Mouse (Mus musculus): ENCODE measurements at regions not wholly inside any gene's neighbourhood (a gene's known extent, or its start where the extent isn't known, plus 50 kb on each side); places are given as distances from the start of the nearest gene placed in this dataset.
"Not testable (repeated sequence)": the region's sequence is repeated elsewhere in the genome, so short reads cannot be mapped to it uniquely, and the experiment has no call there.

- no peak for DNase-seq (ENCODE audit: low read depth, low spot score)
Observed at GRCm38 (mm10) chr3:41504867-41505266, 50.7 kb upstream of the Jade1 start.

DNA sequence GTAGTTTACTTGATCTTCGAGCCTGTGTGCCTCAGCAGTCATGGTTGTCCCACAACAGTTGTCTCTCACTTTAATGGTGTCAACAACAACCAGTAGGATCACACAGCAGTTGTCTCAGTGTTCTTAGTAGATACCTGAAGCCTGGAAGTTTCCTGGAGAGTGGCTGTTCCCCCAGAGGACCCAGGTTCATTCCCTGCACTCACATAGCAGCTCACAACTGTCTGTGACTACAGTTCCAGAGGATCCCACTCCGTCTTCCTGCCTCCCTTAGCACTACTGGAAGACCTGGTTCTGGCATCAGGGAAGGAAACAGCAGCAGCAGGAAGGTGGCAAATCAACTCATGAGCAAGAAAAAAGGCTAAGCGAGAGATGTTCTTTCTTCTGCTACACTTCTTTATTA, 53.4 kb upstream of the Jade1 start:
- no peak for DNase-seq (ENCODE audit: low read depth, low spot score)

DNA sequence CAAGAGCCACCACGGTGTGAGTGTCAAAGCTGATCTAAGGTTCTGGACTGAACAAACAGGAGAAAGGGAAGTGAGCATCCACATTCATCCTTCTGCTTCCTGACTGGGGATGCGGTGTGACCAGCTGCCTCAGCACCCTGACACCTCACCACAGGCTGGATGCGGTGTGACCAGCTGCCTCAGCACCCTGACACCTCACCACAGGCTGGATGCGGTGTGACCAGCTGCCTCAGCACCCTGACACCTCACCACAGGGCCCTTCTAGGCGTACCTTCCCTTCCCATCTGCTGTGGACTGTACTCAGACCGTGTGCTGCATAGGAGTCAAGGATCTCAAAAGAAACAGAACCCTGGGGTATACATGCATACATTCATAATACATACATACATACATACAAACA, 53.9 kb upstream of the Jade1 start:
- DNase-seq (ENCODE audit: low read depth, low spot score) = not testable (repeated sequence)

- no peak for DNase-seq (ENCODE audit: low read depth, low spot score)
Observed at GRCm38 (mm10) chr3:41501124-41501523, 54.4 kb upstream of the Jade1 start.

- no peak for DNase-seq (ENCODE audit: low read depth, low spot score)
Observed at GRCm38 (mm10) chr3:41499680-41500079, 55.9 kb upstream of the Jade1 start.

DNA sequence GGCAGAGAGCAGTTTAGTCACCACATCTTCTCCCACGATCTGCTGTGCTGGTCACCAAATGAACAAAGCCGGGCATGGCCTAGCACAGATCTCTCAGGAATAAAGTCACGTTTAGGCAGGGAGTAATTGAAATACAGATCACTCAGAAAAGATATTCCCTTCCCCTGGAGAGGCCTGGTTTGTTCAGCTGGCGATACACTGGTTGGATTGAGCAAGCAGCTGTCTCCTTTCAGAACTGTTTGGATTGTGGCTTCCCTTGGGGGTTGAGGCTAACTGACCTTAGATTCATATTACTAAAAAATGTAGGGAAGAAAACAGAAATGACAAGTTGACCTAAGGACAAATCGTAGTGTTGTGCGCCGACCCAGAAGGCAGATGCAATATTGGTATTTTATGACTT, 56.7 kb upstream of the Jade1 start:
- DNase-seq (ENCODE audit: low read depth, low spot score) = no peak

DNA sequence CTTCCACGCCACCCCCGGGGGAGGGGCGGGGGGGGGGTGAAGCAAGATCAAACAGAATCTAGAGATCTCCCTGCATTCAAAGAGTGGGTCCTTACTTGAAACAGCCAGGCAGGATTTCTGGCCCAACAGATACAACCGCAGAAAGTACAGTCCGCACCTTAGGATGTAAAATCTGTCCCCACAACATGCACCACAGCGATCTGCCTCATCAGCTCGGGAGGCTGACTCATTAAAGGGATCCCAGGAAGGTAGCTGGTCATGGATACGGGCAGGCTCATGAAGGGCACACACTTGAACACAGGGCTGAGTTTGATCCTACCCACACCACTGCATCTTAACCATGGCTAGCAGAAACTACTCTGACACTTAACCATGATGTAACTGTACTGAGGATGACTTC, 57.8 kb upstream of the Jade1 start:
- DNase-seq (ENCODE audit: low read depth, low spot score) = no peak

DNA sequence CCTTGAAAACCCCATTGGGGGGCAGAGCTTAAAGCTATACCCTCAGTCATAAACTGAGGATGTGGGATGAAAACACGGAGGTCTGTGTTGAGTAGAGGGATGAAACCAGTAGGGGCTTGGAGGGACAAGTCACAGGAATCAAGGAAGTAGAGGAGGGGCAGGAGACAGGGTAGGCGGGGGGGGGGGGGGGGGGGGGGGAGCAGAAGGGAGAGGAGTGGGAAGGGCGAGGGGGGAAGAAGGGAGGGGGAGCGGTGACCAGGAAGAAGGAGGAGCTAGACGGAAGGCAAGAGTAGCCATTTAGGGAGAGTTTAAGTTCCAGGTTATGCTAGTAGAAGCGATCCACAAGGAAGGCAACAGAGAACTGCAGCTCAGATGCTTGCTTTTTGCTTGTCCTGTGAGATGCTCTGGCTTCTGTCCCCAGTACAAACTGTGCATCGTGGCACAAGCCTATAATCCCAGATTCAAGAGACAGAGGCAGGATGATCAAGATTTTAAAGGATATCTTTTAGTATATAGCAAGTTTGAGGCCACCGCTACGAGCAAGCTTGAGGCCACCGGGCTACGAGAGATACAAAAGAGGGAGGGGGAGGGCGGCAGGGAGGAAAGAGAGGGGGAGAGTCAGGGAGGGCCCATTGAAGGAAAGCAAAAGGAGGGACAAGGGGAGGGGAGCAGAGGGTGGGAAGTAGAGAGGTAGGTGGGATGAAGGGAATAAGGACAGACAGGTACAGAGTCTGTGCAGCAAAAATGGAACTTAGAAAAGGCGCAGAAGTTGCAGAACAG, 58.4 kb upstream of the Jade1 start:
- no peak for DNase-seq (ENCODE audit: low read depth, low spot score)

- no peak for DNase-seq (ENCODE audit: low read depth, low spot score)
Observed at GRCm38 (mm10) chr3:41495893-41496292, 59.6 kb upstream of the Jade1 start.

GRCm38 (mm10) chr3:41495097-41495496, 60.4 kb upstream of the Jade1 start:
- no peak for DNase-seq (ENCODE audit: low read depth, low spot score)

GRCm38 (mm10) chr3:41493472-41493871, 62.1 kb upstream of the Jade1 start:
- DNase-seq (ENCODE audit: low read depth, low spot score) = no peak

DNA sequence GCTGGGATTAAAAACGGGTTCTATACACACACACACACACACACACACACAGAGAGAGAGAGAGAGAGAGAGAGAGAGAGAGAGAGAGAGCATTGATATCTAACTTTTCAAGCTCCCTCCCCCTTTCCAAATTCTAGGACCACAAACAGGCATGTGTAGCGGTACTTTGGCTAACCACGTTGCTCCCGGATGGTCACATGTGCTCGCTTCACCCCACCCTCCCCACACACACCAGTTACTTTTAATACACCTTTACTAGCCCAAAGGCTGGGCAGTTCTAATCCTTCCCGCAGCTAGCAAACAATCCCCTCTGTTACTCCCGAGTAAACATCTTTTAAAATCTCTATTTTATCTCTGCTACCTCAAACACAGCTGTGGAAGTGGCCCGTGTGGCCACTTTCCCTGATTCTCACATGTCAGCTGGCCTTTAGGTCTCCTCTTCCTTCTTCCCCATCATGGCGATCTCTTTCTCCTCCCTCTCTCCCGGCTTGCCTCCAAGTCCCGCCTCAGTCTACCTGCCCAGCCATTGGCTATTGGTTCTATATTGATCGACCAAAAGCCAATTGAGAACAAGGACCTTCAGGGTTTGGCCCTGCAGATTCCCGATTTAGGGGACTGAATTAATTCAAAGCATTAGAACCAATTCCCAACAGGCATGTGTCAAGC, 62.7 kb upstream of the Jade1 start:
- DNase-seq (ENCODE audit: low read depth, low spot score) = no peak

- DNase-seq (ENCODE audit: low read depth, low spot score) = no peak
Observed at GRCm38 (mm10) chr3:41492031-41492726, 63.4 kb upstream of the Jade1 start.

- DNase-seq (ENCODE audit: low read depth, low spot score) = no peak
Observed at GRCm38 (mm10) chr3:41491185-41491584, 64.3 kb upstream of the Jade1 start.

DNA sequence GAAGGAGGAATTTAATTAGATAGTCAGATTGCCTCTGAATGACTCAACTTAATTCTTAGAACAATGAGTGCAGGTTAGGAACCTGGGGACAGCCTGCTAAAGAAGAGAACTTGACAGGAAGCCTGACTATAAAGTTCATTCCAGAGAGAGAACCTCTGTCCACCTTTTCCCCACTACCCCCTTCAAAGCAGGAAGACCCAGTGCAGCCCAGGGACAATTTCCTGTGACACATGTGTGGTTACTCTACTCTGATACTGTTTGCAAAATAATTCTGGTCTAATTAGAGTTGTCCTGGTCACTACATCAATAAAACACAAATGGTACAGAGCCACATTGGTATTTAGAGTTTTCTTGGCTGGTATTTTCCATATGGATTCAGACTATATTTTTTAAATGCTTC, 65.5 kb upstream of the Jade1 start:
- DNase-seq (ENCODE audit: low read depth, low spot score) = no peak

- DNase-seq (ENCODE audit: low read depth, low spot score) = no peak
Observed at GRCm38 (mm10) chr3:41489571-41489970, 66.0 kb upstream of the Jade1 start.

DNA sequence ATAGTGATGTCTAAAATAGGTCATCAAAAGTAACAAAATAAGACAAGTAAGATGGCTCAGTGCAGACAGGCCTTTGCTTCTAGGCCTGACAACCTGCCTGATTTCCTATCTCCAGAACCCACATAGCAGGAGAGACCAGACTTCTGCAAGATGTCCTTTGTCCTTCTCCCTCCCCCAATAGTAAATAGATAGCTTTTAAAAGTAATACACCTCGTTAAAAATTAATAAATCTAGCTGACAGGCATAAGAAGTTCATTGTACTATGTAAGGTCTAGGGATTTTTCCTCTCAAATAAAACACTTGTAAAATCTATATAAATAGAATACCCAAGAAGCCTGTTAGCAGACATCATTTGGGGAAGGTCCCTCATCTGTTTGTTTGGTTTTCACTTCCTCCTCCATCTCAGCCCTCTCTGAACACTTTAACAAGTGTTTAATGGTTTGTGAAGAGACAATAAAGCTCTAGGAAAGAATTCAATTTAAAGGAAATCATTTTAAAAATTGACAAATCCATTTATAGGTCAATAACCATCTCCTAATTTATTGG, 67.2 kb upstream of the Jade1 start:
- DNase-seq (ENCODE audit: low read depth, low spot score) = no peak

DNA sequence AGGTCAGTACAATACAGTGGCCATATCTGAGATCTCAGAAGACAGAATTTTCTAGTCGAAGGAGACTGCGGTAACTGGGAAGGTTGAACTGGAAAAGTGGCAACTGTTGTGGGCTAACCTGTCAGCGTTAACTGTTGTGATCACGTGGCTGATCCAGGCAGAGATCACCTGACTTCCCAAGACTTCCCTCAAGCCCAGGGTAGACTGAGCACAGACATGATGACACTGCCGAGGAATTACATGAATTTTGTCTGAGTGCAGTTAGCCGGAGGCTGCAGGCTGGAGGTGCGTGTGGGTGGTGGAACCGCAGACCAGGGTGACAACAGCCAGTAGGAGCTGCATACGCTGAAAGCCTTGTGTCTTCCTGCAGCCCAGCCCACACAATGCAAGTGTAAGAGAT, 70.6 kb upstream of the Jade1 start:
- DNase-seq (ENCODE audit: low read depth, low spot score) = peak; percentile 11

GRCm38 (mm10) chr3:41483582-41483981, 71.9 kb upstream of the Jade1 start:
- no peak for DNase-seq (ENCODE audit: low read depth, low spot score)

DNA sequence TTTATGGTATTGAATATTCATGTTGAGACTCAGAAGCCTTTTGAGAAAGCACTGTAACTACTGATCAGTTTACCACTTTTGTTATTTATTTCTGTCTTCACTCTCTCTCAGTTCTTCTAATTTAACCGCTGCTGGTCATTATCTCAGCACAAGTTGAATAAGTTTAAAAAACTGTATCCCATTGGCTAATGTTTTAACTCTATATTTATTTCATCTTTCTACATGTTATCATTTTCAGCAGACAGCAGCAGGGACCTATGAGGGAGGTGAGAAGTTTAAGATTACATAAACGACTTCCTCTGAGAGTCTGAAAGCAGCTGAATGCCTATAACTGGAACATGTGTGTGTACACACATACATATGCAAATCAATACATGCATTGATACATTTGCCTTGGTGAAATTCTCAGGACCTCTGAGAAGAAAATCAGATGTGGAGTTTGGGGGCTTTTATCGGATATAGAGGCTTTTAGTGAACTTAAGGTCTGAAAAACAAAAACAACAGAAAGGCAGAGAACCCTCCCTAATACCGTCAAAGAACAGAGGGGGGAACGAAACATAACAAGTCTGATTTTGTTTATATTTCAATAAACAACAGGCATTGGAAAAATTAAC, 72.5 kb upstream of the Jade1 start:
- no peak for DNase-seq (ENCODE audit: low read depth, low spot score)

DNA sequence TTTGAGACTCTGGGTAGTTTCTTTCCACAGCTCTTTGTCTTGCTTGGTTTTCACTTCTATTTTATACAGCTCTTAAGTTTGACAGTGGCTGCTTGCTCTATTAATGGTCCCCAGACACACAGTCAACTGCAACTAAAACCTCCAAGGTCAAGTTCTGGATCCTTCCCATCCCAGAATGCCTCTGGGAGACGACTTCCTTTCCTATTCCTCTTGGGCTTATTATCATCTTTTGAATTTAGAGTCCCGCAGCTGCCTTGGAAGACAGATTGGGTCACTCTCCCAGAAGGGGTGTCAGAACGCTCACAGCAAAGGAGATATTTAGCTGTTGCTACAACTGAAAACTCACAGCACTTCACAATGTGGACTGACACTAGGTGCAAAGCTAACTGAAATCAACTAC, 75.3 kb upstream of the Jade1 start:
- no peak for DNase-seq (ENCODE audit: low read depth, low spot score)

DNA sequence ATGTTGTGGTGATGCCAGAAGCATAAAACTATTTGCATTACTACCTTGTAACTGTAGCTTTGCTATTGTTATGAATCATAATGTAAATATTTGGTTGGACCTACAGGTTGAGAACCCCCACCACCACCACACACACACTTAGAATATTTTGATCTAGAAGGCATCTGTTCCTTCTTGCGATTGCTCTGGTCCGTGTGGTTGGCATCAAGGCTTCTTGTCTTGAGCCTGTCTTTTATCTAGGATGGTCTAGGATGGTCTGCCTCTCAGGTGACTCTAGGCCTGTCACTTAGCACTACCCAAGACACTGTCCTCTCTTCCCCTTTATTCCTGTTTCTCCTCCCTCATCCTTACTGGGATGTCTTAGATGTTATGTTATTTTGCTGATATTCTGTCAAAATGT, 76.6 kb upstream of the Jade1 start:
- DNase-seq (ENCODE audit: low read depth, low spot score) = no peak
